Mouse (Mus musculus): ENCODE measurements around the gene Krt86. TPM values are rescaled to one million over a fixed set of nuclear protein-coding genes. Genes with fewer than 3 reads are reported as not detected.
A peak's percentile ranks its signal among the peaks of the same experiment; 100 is the strongest.

Gene Krt86
- 0.27 and 0.28 TPM in 2 replicates for polyA plus RNA-seq (2015; fragmentation: Nextera tagmentation; extraction: Ambion mirVana)

GRCm38 (mm10) chr15:101472952-101473528 lies at the start of gene Krt86:
Krt86 (plus strand) TSS chr15:101473478.
- no peaks in the 10 kb centered on the region for H3K4me1 ChIP-seq
- no peak within 1 kb of the TSS for H3K9ac ChIP-seq
- no peaks in the 10 kb centered on the region for H3K9me3 ChIP-seq
- no peak for ATAC-seq (ENCODE audit: insufficient number of reproducible peaks, low FRiP score, low TSS enrichment, low read depth)
- peaks cover 5% of the 10 kb centered on the region; the same call in 1 of the 2 replicates for H3K27me3 ChIP-seq
- H3K36me3 ChIP-seq, result no peaks in the 10 kb centered on the region
- no peak within 1 kb of the TSS for H3K4me2 ChIP-seq
- no peak within 1 kb of the TSS for H3K27ac ChIP-seq
- 18% methylated on average over 10 of the region's 10 CpGs for WGBS
- no peak within 1 kb of the TSS for H3K4me3 ChIP-seq

GRCm38 (mm10) chr15:101424914-101425313 lies 48.4 kb upstream of the Krt86 start:
- Histone ChIP-seq H3K9ac (no peak overlapping the region), H3K27ac (peak overlapping the region; percentile 47; the same call in 1 of the 2 replicates), H3K9me3 (no peaks in the 10 kb centered on the region), H3K4me3 (no peak overlapping the region), H3K36me3 (no peaks in the 10 kb centered on the region), H3K27me3 (no peaks in the 10 kb centered on the region), H3K4me2 (no peak overlapping the region), H3K4me1 (peaks cover 4% of the 10 kb centered on the region; the same call in 1 of the 2 replicates)
- ATAC-seq (ENCODE audit: insufficient number of reproducible peaks, low FRiP score, low TSS enrichment, low read depth), result no peak
- WGBS, result 28% methylated on average over 5 of the region's 5 CpGs

- H3K4me3 ChIP-seq, result no peak overlapping the region
- H3K4me1 ChIP-seq, result peaks cover 7% of the 10 kb centered on the region
- H3K9ac ChIP-seq, result no peak overlapping the region
- H3K36me3 ChIP-seq, result no peaks in the 10 kb centered on the region
- WGBS, result 82% methylated on average over 7 of the region's 7 CpGs
- ATAC-seq (ENCODE audit: insufficient number of reproducible peaks, low FRiP score, low TSS enrichment, low read depth), result no peak
- no peaks in the 10 kb centered on the region for H3K9me3 ChIP-seq
- no peak overlapping the region for H3K4me2 ChIP-seq
- H3K27ac ChIP-seq, result no peak overlapping the region
- H3K27me3 ChIP-seq, result peaks cover 44% of the 10 kb centered on the region
Observed at GRCm38 (mm10) chr15:101436611-101437010, 36.7 kb upstream of the Krt86 start.

GRCm38 (mm10) chr15:101438555-101438954 lies 34.7 kb upstream of the Krt86 start, which contains the start of gene Krt87:
Krt87 (minus strand) TSS chr15:101438804.
- Histone ChIP-seq H3K4me3 (peak within 1 kb of the TSS; percentile 27), H3K4me2 (peak within 1 kb of the TSS; percentile 43), H3K9ac (0 out of 2 replicates have a peak within 1 kb of the TSS, but pooled peaks have one; percentile 23), H3K27ac (peak within 1 kb of the TSS; percentile 33; the same call in 1 of the 2 replicates), H3K9me3 (no peaks in the 10 kb centered on the region), H3K4me1 (peaks cover 7% of the 10 kb centered on the region), H3K36me3 (no peaks in the 10 kb centered on the region), H3K27me3 (peaks cover 44% of the 10 kb centered on the region)
- WGBS, result 2% methylated on average over 33 of the region's 34 CpGs
- no peak for ATAC-seq (ENCODE audit: insufficient number of reproducible peaks, low FRiP score, low TSS enrichment, low read depth)

GRCm38 (mm10) chr15:101440837-101441236 lies 32.4 kb upstream of the Krt86 start:
- no peaks in the 10 kb centered on the region for H3K9me3 ChIP-seq
- no peak overlapping the region for H3K27ac ChIP-seq
- 58% methylated on average over 4 of the region's 4 CpGs for WGBS
- H3K4me2 ChIP-seq, result no peak overlapping the region
- H3K36me3 ChIP-seq, result no peaks in the 10 kb centered on the region
- H3K4me1 ChIP-seq, result peaks cover 7% of the 10 kb centered on the region
- no peak overlapping the region for H3K4me3 ChIP-seq
- H3K27me3 ChIP-seq, result peaks cover 44% of the 10 kb centered on the region
- H3K9ac ChIP-seq, result no peak overlapping the region
- no peak for ATAC-seq (ENCODE audit: insufficient number of reproducible peaks, low FRiP score, low TSS enrichment, low read depth)

- 59% methylated on average over 11 of the region's 11 CpGs for WGBS
- ATAC-seq (ENCODE audit: insufficient number of reproducible peaks, low FRiP score, low TSS enrichment, low read depth), result no peak
Observed at GRCm38 (mm10) chr15:101446572-101446971, 26.7 kb upstream of the Krt86 start.

GRCm38 (mm10) chr15:101447444-101447843 lies 25.8 kb upstream of the Krt86 start, which contains the start of gene Krt88:
Krt88 (plus strand) TSS chr15:101447744.
- ATAC-seq (ENCODE audit: insufficient number of reproducible peaks, low FRiP score, low TSS enrichment, low read depth), result no peak
- 67% methylated on average over 2 of the region's 2 CpGs for whole genome bisulfite sequencing

More at GRCm38 (mm10) chr15:101446572-101446971, 26.7 kb upstream of the Krt86 start:
- no peaks in the 10 kb centered on the region for H3K36me3 ChIP-seq
- H3K27ac ChIP-seq, result no peak overlapping the region
- H3K9ac ChIP-seq, result no peak overlapping the region
- H3K9me3 ChIP-seq, result no peaks in the 10 kb centered on the region
- no peaks in the 10 kb centered on the region for H3K27me3 ChIP-seq
- H3K4me2 ChIP-seq, result no peak overlapping the region
- H3K4me3 ChIP-seq, result no peak overlapping the region
- no peaks in the 10 kb centered on the region for H3K4me1 ChIP-seq

GRCm38 (mm10) chr15:101453093-101453736 lies 20.1 kb upstream of the Krt86 start:
- H3K4me3 ChIP-seq, result no peak overlapping the region
- 0 out of 2 replicates have a peak, but pooled peaks cover 4% of the 10 kb centered on the region for H3K4me1 ChIP-seq
- no peaks in the 10 kb centered on the region for H3K36me3 ChIP-seq
- H3K9ac ChIP-seq, result no peak overlapping the region
- WGBS, result 9% methylated on average over 13 of the region's 13 CpGs
- H3K4me2 ChIP-seq, result 0 out of 2 replicates have a peak overlapping the region, but pooled peaks have one; percentile 3
- no peak for ATAC-seq (ENCODE audit: insufficient number of reproducible peaks, low FRiP score, low TSS enrichment, low read depth)
- H3K9me3 ChIP-seq, result no peaks in the 10 kb centered on the region
- 0 out of 2 replicates have a peak, but pooled peaks cover 3% of the 10 kb centered on the region for H3K27me3 ChIP-seq
- no peak overlapping the region for H3K27ac ChIP-seq

More at GRCm38 (mm10) chr15:101447444-101447843, 25.8 kb upstream of the Krt86 start, which contains the start of gene Krt88:
- Histone ChIP-seq H3K9me3 (no peaks in the 10 kb centered on the region), H3K36me3 (no peaks in the 10 kb centered on the region), H3K4me2 (no peak within 1 kb of the TSS), H3K4me1 (no peaks in the 10 kb centered on the region), H3K27ac (no peak within 1 kb of the TSS), H3K9ac (no peak within 1 kb of the TSS), H3K27me3 (0 out of 2 replicates have a peak, but pooled peaks cover 3% of the 10 kb centered on the region), H3K4me3 (no peak within 1 kb of the TSS)

GRCm38 (mm10) chr15:101454774-101455173 lies 18.5 kb upstream of the Krt86 start:
- H3K4me3 ChIP-seq, result no peak overlapping the region
- no peak overlapping the region for H3K9ac ChIP-seq
- WGBS, result 79% methylated on average over 8 of the region's 8 CpGs
- ATAC-seq (ENCODE audit: insufficient number of reproducible peaks, low FRiP score, low TSS enrichment, low read depth), result no peak
- no peak overlapping the region for H3K4me2 ChIP-seq
- H3K27ac ChIP-seq, result no peak overlapping the region
- H3K9me3 ChIP-seq, result no peaks in the 10 kb centered on the region
- no peaks in the 10 kb centered on the region for H3K36me3 ChIP-seq
- H3K4me1 ChIP-seq, result 0 out of 2 replicates have a peak, but pooled peaks cover 4% of the 10 kb centered on the region
- H3K27me3 ChIP-seq, result 0 out of 2 replicates have a peak, but pooled peaks cover 3% of the 10 kb centered on the region

- Histone ChIP-seq H3K27ac (no peak overlapping the region), H3K27me3 (0 out of 2 replicates have a peak, but pooled peaks cover 3% of the 10 kb centered on the region), H3K4me2 (no peak overlapping the region), H3K9me3 (no peaks in the 10 kb centered on the region), H3K36me3 (no peaks in the 10 kb centered on the region), H3K4me3 (no peak overlapping the region), H3K9ac (no peak overlapping the region), H3K4me1 (0 out of 2 replicates have a peak, but pooled peaks cover 4% of the 10 kb centered on the region)
- no peak for ATAC-seq (ENCODE audit: insufficient number of reproducible peaks, low FRiP score, low TSS enrichment, low read depth)
- 83% methylated on average over 2 of the region's 2 CpGs for WGBS
Observed at GRCm38 (mm10) chr15:101455292-101455691, 18.0 kb upstream of the Krt86 start.

- no peak overlapping the region for H3K4me3 ChIP-seq
- ATAC-seq (ENCODE audit: insufficient number of reproducible peaks, low FRiP score, low TSS enrichment, low read depth), result no peak
- no peaks in the 10 kb centered on the region for H3K9me3 ChIP-seq
- no peak overlapping the region for H3K27ac ChIP-seq
- H3K27me3 ChIP-seq, result 0 out of 2 replicates have a peak, but pooled peaks cover 3% of the 10 kb centered on the region
- H3K9ac ChIP-seq, result no peak overlapping the region
- WGBS, result 88% methylated on average over 6 of the region's 6 CpGs
- no peaks in the 10 kb centered on the region for H3K36me3 ChIP-seq
- no peak overlapping the region for H3K4me2 ChIP-seq
- H3K4me1 ChIP-seq, result 0 out of 2 replicates have a peak, but pooled peaks cover 4% of the 10 kb centered on the region
Observed at GRCm38 (mm10) chr15:101455891-101456290, 17.4 kb upstream of the Krt86 start.

All from limb, embryonic 15.5 days (tissue).